Mouse (Mus musculus): ENCODE data around the gene AF366264. TPM values are rescaled to one million over a fixed set of nuclear protein-coding genes. Genes with fewer than 3 reads are reported as not detected.
A peak's percentile ranks its signal among the peaks of the same experiment; 100 is the strongest.

AF366264 gene
- total and polyA plus RNA-seq, 3 experiments: not detected

DNA sequence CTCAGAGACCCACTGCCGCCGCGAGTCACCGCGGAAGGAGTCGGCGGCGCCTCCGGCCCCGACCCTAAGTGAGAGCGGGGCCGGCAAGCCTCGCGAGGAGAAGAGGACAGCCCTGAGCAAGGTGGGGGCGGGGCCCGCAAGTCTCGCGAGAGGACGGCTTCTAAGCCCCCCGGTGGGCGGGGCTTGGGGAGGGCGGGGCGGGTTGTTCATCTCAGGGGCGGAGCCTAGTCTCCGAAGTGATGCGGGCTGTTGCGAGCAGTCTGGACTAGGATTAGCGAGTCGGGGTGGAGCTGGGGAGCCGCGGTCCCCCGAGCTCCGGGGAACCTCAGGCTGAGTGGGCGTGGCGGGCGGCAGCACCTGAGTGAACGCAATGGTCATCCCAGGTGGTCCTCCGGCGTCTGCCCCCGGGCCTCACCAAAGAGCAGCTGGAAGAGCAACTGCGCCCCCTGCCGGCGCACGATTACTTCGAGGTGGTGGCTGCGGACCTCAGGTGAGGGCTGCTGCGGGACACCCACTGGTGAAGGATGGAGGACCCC lies 52.4 kb downstream of the AF366264 start (continued):
- TF ChIP-seq HCFC1 (IDR thresholded peaks at IDR 0.05; ENCODE audit: low read depth, low read length) (peak; percentile 55), SMC3 (IDR thresholded peaks at IDR 0.05; ENCODE audit: low read depth, low read length) (peak; percentile 57), BHLHE40 (IDR thresholded peaks at IDR 0.05; ENCODE audit: borderline replicate concordance, low read depth, low read length) (no peak), POLR2A (IDR thresholded peaks at IDR 0.05; ENCODE audit: control insufficient read depth in 1 of 2, insufficient read depth in 1 of 2, low read depth in 1 of 2, low read length in 2 of 2, poor library complexity in 1 of 2) (no peak; a peak in 1 of 4 replicates), MAX (IDR thresholded peaks at IDR 0.05; ENCODE audit: low read length) (no peak), TCF12 (IDR thresholded peaks at IDR 0.05; ENCODE audit: low read depth, low read length) (no peak), NRF1 (IDR thresholded peaks at IDR 0.05; ENCODE audit: insufficient read depth, low read depth, low read length, poor library complexity, severe bottlenecking) (no peak), CHD1 (IDR thresholded peaks at IDR 0.05; ENCODE audit: low read depth, low read length) (no peak), TBP (IDR thresholded peaks at IDR 0.05; ENCODE audit: low read depth, low read length) (no peak), E2F4 (IDR thresholded peaks at IDR 0.05; ENCODE audit: borderline replicate concordance, low read depth, low read length) (no peak), NELFE (IDR thresholded peaks at IDR 0.05; ENCODE audit: low read depth, low read length) (no peak; the same call in 1 of the 2 replicates), ZNF384 (IDR thresholded peaks at IDR 0.05; ENCODE audit: low read depth, low read length) (no peak), CHD2 (IDR thresholded peaks at IDR 0.05; ENCODE audit: low read length) (peak; percentile 86; the same call in 1 of the 2 replicates), ZC3H11A (IDR thresholded peaks at IDR 0.05; ENCODE audit: low read depth, low read length) (peak; percentile 28; the same call in 1 of the 2 replicates), POLR2AphosphoS2 (IDR thresholded peaks at IDR 0.05; ENCODE audit: low read length) (no peak), GABPA (IDR thresholded peaks at IDR 0.05; ENCODE audit: low read depth, low read length) (no peak), ETS1 (IDR thresholded peaks at IDR 0.05; ENCODE audit: low read depth, low read length) (no peak), ZMIZ1 (IDR thresholded peaks at IDR 0.05; ENCODE audit: low read depth, low read length) (0 out of 2 replicates have a peak, but pooled peaks have one; percentile 20), SIN3A (IDR thresholded peaks at IDR 0.05; ENCODE audit: low read length) (0 out of 2 replicates have a peak, but pooled peaks have one; percentile 46), GATA1 (IDR thresholded peaks at IDR 0.05; ENCODE audit: low read depth, low read length) (no peak), RAD21 (IDR thresholded peaks at IDR 0.05; ENCODE audit: low read depth, low read length) (peak; percentile 31), USF2 (IDR thresholded peaks at IDR 0.05; ENCODE audit: borderline replicate concordance in 1 of 2, insufficient read depth in 1 of 2, low read depth in 1 of 2, low read length in 2 of 2) (no peak)

GRCm38 (mm10) chr8:13785250-13785763 lies 52.9 kb downstream of the AF366264 start, which contains the start of gene Upf3a:
Gene Upf3a, plus strand, starts transcription at chr8:13785615.
- H3K4me1 ChIP-seq (ENCODE audit: control insufficient read depth in 1 of 2, insufficient read depth in 2 of 2, low read length in 2 of 2): peaks cover 0 to 10% of the 10 kb centered on the region in 2 experiments; a peak in 2 of 4 replicates
- H3K36me3 ChIP-seq (ENCODE audit: control insufficient read depth in 1 of 2, insufficient read depth in 2 of 2, low read length in 2 of 2): peaks cover 0 to 11% of the 10 kb centered on the region in 2 experiments; a peak in 2 of 4 replicates
- H3K79me2 ChIP-seq (ENCODE audit: control insufficient read depth, insufficient read depth, low read length, poor library complexity): peaks cover 11% of the 10 kb centered on the region
- H3K4me3 ChIP-seq (ENCODE audit: control insufficient read depth in 1 of 2, insufficient read depth in 1 of 2, low read depth in 2 of 2, low read length in 2 of 2): peak within 1 kb of the TSS; percentile 68 to 82
- peak within 1 kb of the TSS; percentile 93 for H3K27ac ChIP-seq (ENCODE audit: control insufficient read depth, low read depth, low read length)
- peak; percentile 96 for DNase-seq (ENCODE audit: low read depth, low spot score)
- no peaks in the 10 kb centered on the region for H3K27me3 ChIP-seq (ENCODE audit: control insufficient read depth in 1 of 2, insufficient read depth in 2 of 2, low read length in 2 of 2)
- no peaks in the 10 kb centered on the region for H3K9me3 ChIP-seq (replicated peaks; ENCODE audit: insufficient read depth, low read length)
- H3K9ac ChIP-seq (ENCODE audit: control insufficient read depth, low read depth, low read length, poor library complexity, severe bottlenecking): peak within 1 kb of the TSS; percentile 98
- TF ChIP-seq SIN3A (IDR thresholded peaks at IDR 0.05; ENCODE audit: low read length) (peak; percentile 67; the same call in 1 of the 2 replicates), CTCF (IDR thresholded peaks at IDR 0.05 in 2 of 3, conservative IDR thresholded peaks at IDR 0.05 in 1 of 3; ENCODE audit: control insufficient read depth in 1 of 3, insufficient read depth in 1 of 3, low read depth in 2 of 3, low read length in 3 of 3, poor library complexity in 1 of 3, severe bottlenecking in 1 of 3) (peak; percentile 53 to 81 (median 75)), JUND (IDR thresholded peaks at IDR 0.05; ENCODE audit: low read depth, low read length) (no peak), ETS1 (IDR thresholded peaks at IDR 0.05; ENCODE audit: low read depth, low read length) (no peak), ZKSCAN1 (IDR thresholded peaks at IDR 0.05; ENCODE audit: low read depth, low read length) (no peak), KAT2A (conservative IDR thresholded peaks at IDR 0.05; ENCODE audit: low read depth, low read length) (no peak), NRF1 (IDR thresholded peaks at IDR 0.05; ENCODE audit: insufficient read depth, low read depth, low read length, poor library complexity, severe bottlenecking) (no peak), USF1 (IDR thresholded peaks at IDR 0.05; ENCODE audit: low read depth, low read length) (no peak), ZNF384 (IDR thresholded peaks at IDR 0.05; ENCODE audit: low read depth, low read length) (no peak), BHLHE40 (IDR thresholded peaks at IDR 0.05; ENCODE audit: borderline replicate concordance, low read depth, low read length) (no peak), RAD21 (IDR thresholded peaks at IDR 0.05; ENCODE audit: low read depth, low read length) (no peak; the same call in 1 of the 2 replicates), ZMIZ1 (IDR thresholded peaks at IDR 0.05; ENCODE audit: low read depth, low read length) (no peak), MAZ (IDR thresholded peaks at IDR 0.05; ENCODE audit: low read depth, low read length) (peak; percentile 10; the same call in 1 of the 2 replicates), HCFC1 (IDR thresholded peaks at IDR 0.05; ENCODE audit: low read depth, low read length) (peak; percentile 67; the same call in 1 of the 2 replicates), MAFK (IDR thresholded peaks at IDR 0.05; ENCODE audit: borderline replicate concordance, low read depth, low read length) (no peak), RCOR1 (IDR thresholded peaks at IDR 0.05; ENCODE audit: low read depth, low read length) (no peak), EP300 (IDR thresholded peaks at IDR 0.05; ENCODE audit: low read depth in 1 of 2, low read length in 2 of 2) (no peak), CHD2 (IDR thresholded peaks at IDR 0.05; ENCODE audit: low read length) (no peak; the same call in 1 of the 2 replicates), GABPA (IDR thresholded peaks at IDR 0.05; ENCODE audit: low read depth, low read length) (no peak), E2F4 (IDR thresholded peaks at IDR 0.05; ENCODE audit: borderline replicate concordance, low read depth, low read length) (no peak), NELFE (IDR thresholded peaks at IDR 0.05; ENCODE audit: low read depth, low read length) (peak; percentile 91), CHD1 (IDR thresholded peaks at IDR 0.05; ENCODE audit: low read depth, low read length) (no peak)

All from MEL (cell line).